Comparison of ENCODE assay signal across 22 mouse cellular contexts in genomic region chr12:91663260-91663659, GRCm38 (mm10).
DNase-seq lines count a peak whose midpoint lies in the region; ATAC-seq and TF ChIP-seq lines count a peak whose summit lies in the region.
"Had no signal": no experiment of that assay in that cellular context is flagged by ENCODE, and none has a peak within 500 bp of the region (broad histone marks: within the 10 kb centered on the region; RNA-seq: fewer than 3 reads in every experiment).

No protein-coding gene starts in this region.

- H3K4me1 ChIP-seq in embryonic facial prominence, embryonic 15.5 days, result peaks cover 8% of the 10 kb centered on the region
- H3K4me1 ChIP-seq in embryonic facial prominence, embryonic 10.5 days, result 0 out of 2 replicates have a peak, but pooled peaks cover 10% of the 10 kb centered on the region
- H3K4me1 ChIP-seq in kidney, embryonic 15.5 days, result peaks cover 6% of the 10 kb centered on the region
- no peaks in the 10 kb centered on the region for H3K4me1 ChIP-seq in midbrain, embryonic 16.5 days (ENCODE audit: control insufficient read depth, insufficient read depth, low read length)
- H3K4me1 ChIP-seq: embryonic facial prominence, embryonic 13.5 days had no signal

- DNase-seq in embryonic facial prominence, embryonic 10.5 days (ENCODE audit: low spot score), result no peak
- DNase-seq in embryo, embryonic 11 days, result no peak
- DNase-seq: adrenal gland, adult 2 months; adrenal gland, postnatal 25 days; B cell, adult 2 months; cerebellum, adult 18-20 months; cerebellum, adult 9-11 months; forebrain, postnatal 0 days; gastrocnemius, postnatal 14 days; heart, adult 2 months; heart, postnatal 14 days had no signal

- H3K4me3 ChIP-seq in embryonic facial prominence, embryonic 15.5 days (replicated peaks), result no peak overlapping the region
- no peak overlapping the region for H3K4me3 ChIP-seq in embryonic facial prominence, embryonic 10.5 days
- no peak overlapping the region for H3K4me3 ChIP-seq in myocyte
- H3K4me3 ChIP-seq in kidney, embryonic 15.5 days (replicated peaks), result no peak overlapping the region
- no peak overlapping the region for H3K4me3 ChIP-seq in midbrain, embryonic 16.5 days (ENCODE audit: low read depth, low read length)
- H3K4me3 ChIP-seq: embryonic facial prominence, embryonic 13.5 days; forebrain, embryonic 13.5 days; heart, adult 2 months; heart, embryonic 15.5 days; hindbrain, embryonic 13.5 days had no signal

- no peaks in the 10 kb centered on the region for H3K79me2 ChIP-seq in myocyte (ENCODE audit: control insufficient read depth, insufficient read depth)

- H3K27ac ChIP-seq in embryonic facial prominence, embryonic 15.5 days (replicated peaks), result peak overlapping the region; percentile 44
- H3K27ac ChIP-seq in embryonic facial prominence, embryonic 10.5 days (replicated peaks), result no peak overlapping the region
- no peak overlapping the region for H3K27ac ChIP-seq in kidney, embryonic 15.5 days
- H3K27ac ChIP-seq in midbrain, embryonic 16.5 days (ENCODE audit: low read length), result no peak overlapping the region
- H3K27ac ChIP-seq: forebrain, embryonic 13.5 days; heart, adult 2 months; heart, embryonic 15.5 days; hindbrain, embryonic 13.5 days; hindbrain, postnatal 0 days had no signal

- H3K36me3 ChIP-seq in embryonic facial prominence, embryonic 15.5 days, result no peaks in the 10 kb centered on the region
- H3K36me3 ChIP-seq in embryonic facial prominence, embryonic 10.5 days (replicated peaks), result no peaks in the 10 kb centered on the region
- no peaks in the 10 kb centered on the region for H3K36me3 ChIP-seq in myocyte (ENCODE audit: control insufficient read depth, insufficient read depth)
- H3K36me3 ChIP-seq in kidney, embryonic 15.5 days, result no peaks in the 10 kb centered on the region
- no peaks in the 10 kb centered on the region for H3K36me3 ChIP-seq in midbrain, embryonic 16.5 days (ENCODE audit: control insufficient read depth, insufficient read depth, low read length)
- H3K36me3 ChIP-seq: embryonic facial prominence, embryonic 13.5 days; heart, embryonic 15.5 days; hindbrain, embryonic 13.5 days had no signal

- no peak for TF ChIP-seq POLR2A in myocyte (IDR thresholded peaks at IDR 0.05; ENCODE audit: insufficient read length, low read depth)

- no peak overlapping the region for H3K4me2 ChIP-seq in embryonic facial prominence, embryonic 15.5 days (replicated peaks)
- peak overlapping the region; percentile 26 for H3K4me2 ChIP-seq in myocyte (ENCODE audit: low read depth)
- H3K4me2 ChIP-seq in kidney, embryonic 15.5 days, result no peak overlapping the region
- H3K4me2 ChIP-seq in midbrain, embryonic 16.5 days (ENCODE audit: low read length), result no peak overlapping the region
- H3K4me2 ChIP-seq: embryonic facial prominence, embryonic 13.5 days; forebrain, embryonic 13.5 days; heart, embryonic 11.5 days; heart, embryonic 15.5 days; hindbrain, embryonic 13.5 days had no signal

- 65% methylated on average over 6 of the region's 6 CpGs for WGBS in embryonic facial prominence, embryonic 15.5 days
- 87% methylated on average over 6 of the region's 6 CpGs for WGBS in embryonic facial prominence, embryonic 10.5 days
- WGBS in kidney, embryonic 15.5 days, result 41% methylated on average over 6 of the region's 6 CpGs
- WGBS in midbrain, embryonic 16.5 days, result 96% methylated on average over 6 of the region's 6 CpGs

- H3ac ChIP-seq in myocyte (ENCODE audit: control insufficient read depth, insufficient read length), result no peak overlapping the region

- no peak for ATAC-seq in embryonic facial prominence, embryonic 15.5 days (ENCODE audit: insufficient number of reproducible peaks, low FRiP score, low TSS enrichment, low read depth)
- peak; percentile 47 for ATAC-seq in inflammation-experienced regulatory T-cells, adult 6 months
- no peak for ATAC-seq in kidney, embryonic 15.5 days (replicated peaks; ENCODE audit: low FRiP score)
- no peak for ATAC-seq in midbrain, embryonic 16.5 days
- ATAC-seq: forebrain, embryonic 13.5 days; forebrain, postnatal 0 days; hindbrain, postnatal 0 days had no signal

- no peaks in the 10 kb centered on the region for H3K27me3 ChIP-seq in embryonic facial prominence, embryonic 15.5 days
- no peaks in the 10 kb centered on the region for H3K27me3 ChIP-seq in embryonic facial prominence, embryonic 10.5 days (replicated peaks; ENCODE audit: low read depth, poor library complexity, severe bottlenecking)
- no peaks in the 10 kb centered on the region for H3K27me3 ChIP-seq in myocyte (ENCODE audit: control insufficient read depth, insufficient read depth, insufficient read length)
- no peaks in the 10 kb centered on the region for H3K27me3 ChIP-seq in kidney, embryonic 15.5 days
- no peaks in the 10 kb centered on the region for H3K27me3 ChIP-seq in midbrain, embryonic 16.5 days (ENCODE audit: control insufficient read depth, insufficient read depth, low read depth, low read length)
- H3K27me3 ChIP-seq: embryonic facial prominence, embryonic 13.5 days; forebrain, embryonic 13.5 days; heart, embryonic 15.5 days; hindbrain, embryonic 13.5 days had no signal

- no peaks in the 10 kb centered on the region for H3K9me3 ChIP-seq in embryonic facial prominence, embryonic 15.5 days (replicated peaks)
- no peaks in the 10 kb centered on the region for H3K9me3 ChIP-seq in embryonic facial prominence, embryonic 10.5 days
- no peaks in the 10 kb centered on the region for H3K9me3 ChIP-seq in kidney, embryonic 15.5 days (replicated peaks)
- H3K9me3 ChIP-seq in midbrain, embryonic 16.5 days (replicated peaks; ENCODE audit: control insufficient read depth, low read length, poor library complexity, severe bottlenecking), result no peaks in the 10 kb centered on the region
- H3K9me3 ChIP-seq: embryonic facial prominence, embryonic 13.5 days; forebrain, embryonic 13.5 days; heart, embryonic 15.5 days; hindbrain, embryonic 13.5 days had no signal

- H3K9ac ChIP-seq in embryonic facial prominence, embryonic 15.5 days, result no peak overlapping the region
- no peak overlapping the region for H3K9ac ChIP-seq in kidney, embryonic 15.5 days
- no peak overlapping the region for H3K9ac ChIP-seq in midbrain, embryonic 16.5 days (ENCODE audit: low read depth, low read length)
- H3K9ac ChIP-seq: embryonic facial prominence, embryonic 13.5 days; forebrain, embryonic 13.5 days; forebrain, postnatal 0 days; heart, embryonic 15.5 days; hindbrain, embryonic 13.5 days had no signal

TF ChIP-seq in myocyte, 11 proteins besides CTCF, POLR2A, EP300 and RAD21:
- TF ChIP-seq TCF3 (IDR thresholded peaks at IDR 0.05; ENCODE audit: insufficient read length, low read depth), result no peak
- TF ChIP-seq MYOD1 (IDR thresholded peaks at IDR 0.05; ENCODE audit: control insufficient read depth in 1 of 3, insufficient read length in 2 of 3, low read depth in 2 of 3), result peak in 2 of 3 experiments; percentile 60 to 92
